ENCODE assay signal across 9 mouse cellular contexts in genomic region chr2:119995391-119996281, GRCm38 (mm10). TPM values are rescaled to one million over a fixed set of nuclear protein-coding genes. Genes with fewer than 3 reads are reported as not detected.
A peak's percentile ranks its signal among the peaks of the same experiment; 100 is the strongest.
DNase-seq lines count a peak whose midpoint lies in the region; ATAC-seq and TF ChIP-seq lines count a peak whose summit lies in the region.
"Had no signal": no experiment of that assay in that cellular context is flagged by ENCODE, and none has a peak within 500 bp of the region (broad histone marks: within the 10 kb centered on the region; RNA-seq: fewer than 3 reads in every experiment).

No protein-coding gene starts in this region.

- 66% methylated on average over 9 of the region's 9 CpGs for WGBS in hindbrain, embryonic 14.5 days
- 44% methylated on average over 9 of the region's 9 CpGs for WGBS in liver, postnatal 0 days (ENCODE audit: insufficient replicate concordance)

- H3K4me2 ChIP-seq in hindbrain, embryonic 14.5 days (replicated peaks), result no peak overlapping the region
- no peak overlapping the region for H3K4me2 ChIP-seq in liver, postnatal 0 days (ENCODE audit: low read depth, low read length)

- H3K27me3 ChIP-seq in hindbrain, embryonic 14.5 days (ENCODE audit: control insufficient read depth, insufficient read depth, low read length), result no peaks in the 10 kb centered on the region
- H3K27me3 ChIP-seq in liver, postnatal 0 days (ENCODE audit: insufficient read depth, low read length), result no peaks in the 10 kb centered on the region

- ATAC-seq in hindbrain, embryonic 14.5 days (ENCODE audit: low FRiP score), result no peak
- ATAC-seq in liver, postnatal 0 days, result no peak

- DNase-seq in left cerebral cortex, adult 2 months (ENCODE audit: extremely low spot score in 1 of 2, low spot score in 2 of 2), result no peak
- DNase-seq in left cerebral cortex, adult 11 months (ENCODE audit: low spot score), result no peak
- DNase-seq in fibroblast of lung, adult 2 months (ENCODE audit: low read depth), result peak; percentile 58
- no peak for DNase-seq in hindbrain, embryonic 14.5 days (ENCODE audit: low spot score)
- peak; percentile 20 for DNase-seq in liver, postnatal 0 days
- DNase-seq in thymus, postnatal 0 days (ENCODE audit: low spot score), result no peak
- no peak for DNase-seq in layer of hippocampus, postnatal 10 days (ENCODE audit: low spot score in 2 of 2)
- DNase-seq in gastrocnemius, postnatal 25 days, result no peak

- no peak overlapping the region for H3K9ac ChIP-seq in hindbrain, embryonic 14.5 days
- H3K9ac ChIP-seq in liver, postnatal 0 days (replicated peaks), result no peak overlapping the region

- no peak overlapping the region for H3K4me3 ChIP-seq in left cerebral cortex, adult 2 months
- H3K4me3 ChIP-seq in hindbrain, embryonic 14.5 days (replicated peaks; ENCODE audit: low read length), result no peak overlapping the region
- no peak overlapping the region for H3K4me3 ChIP-seq in liver, postnatal 0 days (ENCODE audit: low read depth, low read length)

- 0 out of 2 replicates have a peak, but pooled peaks cover 7% of the 10 kb centered on the region for H3K4me1 ChIP-seq in hindbrain, embryonic 14.5 days (replicated peaks; ENCODE audit: control insufficient read depth, insufficient read depth, low read length)
- no peaks in the 10 kb centered on the region; the same call in 1 of the 2 replicates for H3K4me1 ChIP-seq in liver, postnatal 0 days (ENCODE audit: insufficient read depth)

- no peak for TF ChIP-seq EP300 in liver, postnatal 0 days (IDR thresholded peaks at IDR 0.05; ENCODE audit: low read depth)

- H3K9me3 ChIP-seq in hindbrain, embryonic 14.5 days (ENCODE audit: control insufficient read depth, low read length), result no peaks in the 10 kb centered on the region
- H3K9me3 ChIP-seq in liver, postnatal 0 days (ENCODE audit: low read length), result no peaks in the 10 kb centered on the region
- H3K9me3 ChIP-seq: G1E had no signal

- no peaks in the 10 kb centered on the region; the same call in 1 of the 2 replicates for H3K36me3 ChIP-seq in hindbrain, embryonic 14.5 days (replicated peaks; ENCODE audit: control insufficient read depth, insufficient read depth)
- no peaks in the 10 kb centered on the region for H3K36me3 ChIP-seq in liver, postnatal 0 days (replicated peaks; ENCODE audit: insufficient read depth, low read length)

- intact Hi-C loops in left cerebral cortex, adult 2 months (cut with DNase I), result loop anchor here (2.0 kb wide), 1 partner anchor 23 kb away; the partner anchor contains the start of gene Mapkbp1

- H3K27ac ChIP-seq in left cerebral cortex, adult 2 months, result peak overlapping the region; percentile 71
- peak overlapping the region; percentile 73 for H3K27ac ChIP-seq in hindbrain, embryonic 14.5 days
- peak overlapping the region; percentile 58 for H3K27ac ChIP-seq in liver, postnatal 0 days (ENCODE audit: low read depth)

- TF ChIP-seq CTCF in left cerebral cortex, adult 2 months (IDR thresholded peaks at IDR 0.05), result no peak
- TF ChIP-seq CTCF in liver, postnatal 0 days (IDR thresholded peaks at IDR 0.05; ENCODE audit: low read depth), result no peak

RNA-seq across cellular contexts. Expression of gene Mapkbp1, which starts 23.1 kb away (rescaled TPM):
- 10 to 100 TPM; 54.1 to 57.0 TPM for total RNA-seq in left cerebral cortex, adult 2 months (2021)
- polyA plus RNA-seq in hindbrain, embryonic 14.5 days (2014; fragmentation: Nextera tagmentation; extraction: Ambion mirVana), result 8.6 and 8.9 TPM in 2 replicates
- 0.22 and 0.27 TPM in 2 replicates for polyA plus RNA-seq in liver, postnatal 0 days (2015; fragmentation: Nextera tagmentation; extraction: Ambion mirVana)
- 0.68 and 1.2 TPM in 2 replicates for polyA plus RNA-seq in thymus, postnatal 0 days (2015; fragmentation: Nextera tagmentation; extraction: Ambion mirVana)
- total RNA-seq in layer of hippocampus, postnatal 10 days (2021), result 10 to 100 TPM; 62.7 to 69.3 TPM
- total RNA-seq in gastrocnemius, postnatal 25 days (2021), result 1 to 10 TPM; 6.0 to 6.7 TPM

RNA-seq across cellular contexts. Expression of gene Jmjd7, which starts 31.6 kb away (rescaled TPM):
- 1 to 10 TPM; 4.7 to 6.9 TPM for total RNA-seq in left cerebral cortex, adult 2 months (2021)
- polyA plus RNA-seq in hindbrain, embryonic 14.5 days (2014; fragmentation: Nextera tagmentation; extraction: Ambion mirVana), result 16.6 and 23.3 TPM in 2 replicates
- polyA plus RNA-seq in liver, postnatal 0 days (2015; fragmentation: Nextera tagmentation; extraction: Ambion mirVana), result 4.0 and 4.8 TPM in 2 replicates
- 18.3 and 22.1 TPM in 2 replicates for polyA plus RNA-seq in thymus, postnatal 0 days (2015; fragmentation: Nextera tagmentation; extraction: Ambion mirVana)
- total RNA-seq in layer of hippocampus, postnatal 10 days (2021), result 1 to 10 TPM; 6.7 to 9.5 TPM
- 1 to 10 TPM; 2.5 to 3.7 TPM for total RNA-seq in gastrocnemius, postnatal 25 days (2021)

RNA-seq across cellular contexts. Expression of gene Gm28042, which starts 31.7 kb away (rescaled TPM):
- total RNA-seq in left cerebral cortex, adult 2 months (2021), result 1 to 10 TPM in 1 of 2 experiments, under 1 TPM in 1; 0.97 to 1.3 TPM
- 4.0 and 4.3 TPM in 2 replicates for polyA plus RNA-seq in hindbrain, embryonic 14.5 days (2014; fragmentation: Nextera tagmentation; extraction: Ambion mirVana)
- polyA plus RNA-seq in liver, postnatal 0 days (2015; fragmentation: Nextera tagmentation; extraction: Ambion mirVana), result 0.13 and 0.38 TPM in 2 replicates
- polyA plus RNA-seq in thymus, postnatal 0 days (2015; fragmentation: Nextera tagmentation; extraction: Ambion mirVana), result 0.70 and 1.3 TPM in 2 replicates
- 1 to 10 TPM; 2.2 to 3.1 TPM for total RNA-seq in layer of hippocampus, postnatal 10 days (2021)
- total RNA-seq in gastrocnemius, postnatal 25 days (2021), result 1 to 10 TPM in 1 of 2 experiments, under 1 TPM in 1; 0.41 to 1.2 TPM

RNA-seq across cellular contexts. Expression of gene Pla2g4b, which starts 37.6 kb away (rescaled TPM):
- 1 to 10 TPM; 3.9 to 4.1 TPM for total RNA-seq in left cerebral cortex, adult 2 months (2021)
- polyA plus RNA-seq in hindbrain, embryonic 14.5 days (2014; fragmentation: Nextera tagmentation; extraction: Ambion mirVana), result 1.9 and 2.7 TPM in 2 replicates
- 0.12 and 0.15 TPM in 2 replicates for polyA plus RNA-seq in liver, postnatal 0 days (2015; fragmentation: Nextera tagmentation; extraction: Ambion mirVana)
- 0.33 and 1.1 TPM in 2 replicates for polyA plus RNA-seq in thymus, postnatal 0 days (2015; fragmentation: Nextera tagmentation; extraction: Ambion mirVana)
- total RNA-seq in layer of hippocampus, postnatal 10 days (2021), result 1 to 10 TPM; 4.4 to 5.1 TPM
- total RNA-seq in gastrocnemius, postnatal 25 days (2021), result 1 to 10 TPM; 1.3 to 1.4 TPM

Comparison
In these comparisons a context has a peak if more than half of its experiments do, and no peak if none do; other contexts are left out.
1. DNase-seq: peak in fibroblast of lung, adult 2 months (single experiment) and liver, postnatal 0 days (single experiment); none in left cerebral cortex, adult 2 months (0 of 2), left cerebral cortex, adult 11 months (single experiment), hindbrain, embryonic 14.5 days (single experiment), thymus, postnatal 0 days (single experiment), layer of hippocampus, postnatal 10 days (0 of 2) and gastrocnemius, postnatal 25 days (single experiment).
2. RNA of gene Mapkbp1, which starts 23.1 kb away (total RNA-seq): 62.7 to 69.3 TPM in layer of hippocampus, postnatal 10 days and 54.1 to 57.0 TPM in left cerebral cortex, adult 2 months; 6.0 to 6.7 TPM in gastrocnemius, postnatal 25 days; every median in the first group is over 4 times any median in the second.
3. Peak in every context shown above with its lines, with median percentiles within 50 percentile points of each other: H3K27ac ChIP-seq.